Mouse (Mus musculus): ENCODE results near the gene Zfp64.
"Not testable (repeated sequence)": the region's sequence is repeated elsewhere in the genome, so short reads cannot be mapped to it uniquely, and the experiment has no call there.

The Zfp64 gene

DNA sequence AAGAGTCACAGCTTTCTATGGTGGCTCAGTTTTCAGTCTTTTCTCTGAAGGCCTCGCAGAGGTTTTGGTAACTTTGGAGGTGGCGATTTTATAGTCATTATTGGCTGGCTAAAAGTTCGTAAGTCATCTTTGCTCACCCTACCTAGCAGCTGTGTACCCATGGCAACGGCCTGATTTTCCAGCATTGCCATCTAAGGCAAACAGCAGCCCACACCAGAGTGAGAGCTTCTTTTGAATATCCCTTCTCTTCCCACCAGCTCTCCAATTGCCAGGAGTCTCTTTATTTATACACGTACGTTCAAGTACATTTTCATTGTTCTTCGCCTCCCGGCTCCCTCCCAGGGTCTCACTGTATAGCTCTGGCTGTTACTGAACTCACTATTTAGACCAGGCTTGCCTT is 59.9 kb downstream of the Zfp64 start:
- DNase-seq (ENCODE audit: low spot score): no peak

DNA sequence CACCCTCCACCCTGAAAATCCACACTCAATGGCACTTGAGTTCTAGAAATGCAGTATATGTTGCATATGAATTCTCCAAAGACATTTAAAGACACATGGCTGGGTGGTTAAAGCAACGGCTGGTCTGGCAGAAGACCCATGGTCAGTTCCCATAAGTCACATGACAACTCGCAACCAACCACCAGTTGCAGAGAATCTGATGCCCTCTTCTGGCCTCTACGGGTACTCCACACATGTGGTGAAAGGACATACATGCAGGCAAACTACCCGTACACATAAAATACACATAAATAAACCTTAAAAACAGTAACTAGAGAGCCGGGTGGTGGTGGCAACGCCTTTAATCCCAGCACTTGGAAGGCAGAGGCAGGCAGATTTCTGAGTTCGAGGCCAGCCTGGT is 60.6 kb downstream of the Zfp64 start:
- DNase-seq (ENCODE audit: low spot score): no peak

DNA sequence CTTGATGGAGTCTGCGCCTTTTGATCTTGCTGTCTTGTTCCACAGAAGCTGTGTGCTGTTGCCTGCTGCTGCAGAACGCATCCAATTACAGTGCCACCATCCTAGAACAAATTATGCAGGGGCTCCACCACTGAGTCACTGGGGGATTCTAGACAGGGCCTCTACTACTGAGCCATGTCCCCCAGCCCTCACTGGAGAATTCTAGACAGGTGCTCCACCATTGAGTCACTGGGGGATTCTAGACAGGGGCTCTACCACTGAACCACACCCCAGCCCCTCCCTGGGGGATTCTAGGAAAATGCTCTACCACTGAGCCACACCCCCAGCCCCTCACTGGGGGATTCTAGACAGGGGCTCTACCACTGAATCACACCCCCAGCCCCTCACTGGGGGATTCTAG is 63.3 kb downstream of the Zfp64 start:
- no peak for DNase-seq (ENCODE audit: low spot score)

DNA sequence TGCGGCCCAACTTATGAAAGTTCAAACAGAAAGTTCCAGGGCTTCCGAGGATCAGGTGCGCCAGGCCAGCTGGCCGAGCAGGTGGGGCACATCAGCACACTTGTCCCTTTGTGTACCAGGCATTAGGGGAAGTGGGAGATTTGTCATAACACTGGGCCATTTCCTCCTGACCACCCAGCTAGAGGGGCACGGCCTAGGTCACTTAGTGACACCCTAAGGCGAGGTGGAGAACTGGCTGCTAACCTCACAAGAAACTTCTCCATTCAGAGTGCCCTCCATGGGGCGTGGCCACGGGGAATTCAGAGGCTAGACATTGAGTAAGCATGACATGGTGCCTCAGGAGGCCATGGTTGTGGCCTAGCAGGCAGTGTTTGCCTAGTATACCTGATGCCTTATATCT is 70.7 kb downstream of the Zfp64 start:
- DNase-seq (ENCODE audit: low spot score): no peak

DNA sequence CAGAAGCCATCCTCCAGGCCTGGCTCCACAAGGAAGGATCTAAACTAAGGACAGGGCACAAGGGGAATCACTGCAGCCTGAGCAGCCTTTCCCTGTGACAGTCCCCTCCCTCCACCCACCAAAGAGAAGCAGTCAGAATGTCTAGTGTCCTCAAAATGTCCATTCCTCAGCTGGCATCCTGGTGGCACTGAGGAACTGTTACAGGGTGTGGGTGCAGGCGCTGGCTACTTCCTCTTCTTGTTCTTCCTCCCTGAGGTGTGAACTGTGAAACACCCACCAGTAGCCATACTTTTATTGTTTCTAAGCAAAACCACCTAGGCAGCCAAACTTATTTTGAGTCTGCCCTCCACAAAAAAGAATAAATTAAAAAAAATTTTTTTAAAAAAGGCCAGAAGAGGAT is 72.4 kb downstream of the Zfp64 start:
- DNase-seq (ENCODE audit: low spot score): no peak

GRCm38 (mm10) chr2:168881927-168882326 is 73.5 kb downstream of the Zfp64 start:
- peak; percentile 44 for DNase-seq (ENCODE audit: low spot score)

DNA sequence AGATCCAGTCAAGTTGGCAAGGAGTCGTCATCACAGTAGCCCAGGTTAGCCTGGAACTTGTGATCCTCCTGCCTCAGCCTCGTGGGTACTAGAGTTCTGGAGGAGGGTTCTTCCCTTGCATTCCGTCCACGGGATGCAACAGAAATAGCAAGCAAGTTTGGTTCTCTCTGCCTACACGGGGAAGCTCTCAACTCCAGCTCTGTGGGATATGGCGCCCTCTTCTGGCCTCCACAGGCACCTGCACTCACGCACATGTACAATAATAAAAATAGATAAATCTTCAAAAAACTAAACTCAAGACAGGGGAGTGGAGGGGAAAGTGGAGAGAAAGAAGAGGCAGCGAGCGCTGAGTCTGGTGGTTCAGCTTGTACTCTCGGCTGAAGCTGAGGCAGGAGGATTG is 75.8 kb downstream of the Zfp64 start:
- DNase-seq (ENCODE audit: low spot score): no peak

- no peak for DNase-seq (ENCODE audit: low spot score)
Measured at GRCm38 (mm10) chr2:168878708-168879107, 76.7 kb downstream of the Zfp64 start.

- DNase-seq (ENCODE audit: low spot score): no peak
Measured at GRCm38 (mm10) chr2:168878158-168878557, 77.2 kb downstream of the Zfp64 start.

GRCm38 (mm10) chr2:168876631-168877030 is 78.8 kb downstream of the Zfp64 start:
- no peak for DNase-seq (ENCODE audit: low spot score)

DNA sequence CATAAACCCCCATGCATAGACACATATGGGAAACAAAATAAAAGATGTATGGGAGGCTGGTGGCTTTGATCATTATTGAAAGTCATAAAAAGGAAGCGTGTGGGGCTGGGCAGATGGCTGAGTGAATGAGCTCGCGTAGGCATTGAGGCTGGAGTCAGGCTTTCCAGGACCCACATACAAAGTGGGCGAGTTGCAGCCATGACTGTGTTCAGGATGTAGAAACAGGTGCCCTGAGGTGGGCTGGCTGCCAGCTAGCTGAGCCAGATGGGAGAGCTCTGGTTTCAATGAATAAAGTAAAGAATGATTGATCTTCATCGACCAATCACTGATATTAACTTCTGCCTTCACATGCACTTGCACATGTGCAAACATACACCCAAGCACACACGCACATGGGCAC is 80.9 kb downstream of the Zfp64 start:
- no peak for DNase-seq (ENCODE audit: low spot score)

DNA sequence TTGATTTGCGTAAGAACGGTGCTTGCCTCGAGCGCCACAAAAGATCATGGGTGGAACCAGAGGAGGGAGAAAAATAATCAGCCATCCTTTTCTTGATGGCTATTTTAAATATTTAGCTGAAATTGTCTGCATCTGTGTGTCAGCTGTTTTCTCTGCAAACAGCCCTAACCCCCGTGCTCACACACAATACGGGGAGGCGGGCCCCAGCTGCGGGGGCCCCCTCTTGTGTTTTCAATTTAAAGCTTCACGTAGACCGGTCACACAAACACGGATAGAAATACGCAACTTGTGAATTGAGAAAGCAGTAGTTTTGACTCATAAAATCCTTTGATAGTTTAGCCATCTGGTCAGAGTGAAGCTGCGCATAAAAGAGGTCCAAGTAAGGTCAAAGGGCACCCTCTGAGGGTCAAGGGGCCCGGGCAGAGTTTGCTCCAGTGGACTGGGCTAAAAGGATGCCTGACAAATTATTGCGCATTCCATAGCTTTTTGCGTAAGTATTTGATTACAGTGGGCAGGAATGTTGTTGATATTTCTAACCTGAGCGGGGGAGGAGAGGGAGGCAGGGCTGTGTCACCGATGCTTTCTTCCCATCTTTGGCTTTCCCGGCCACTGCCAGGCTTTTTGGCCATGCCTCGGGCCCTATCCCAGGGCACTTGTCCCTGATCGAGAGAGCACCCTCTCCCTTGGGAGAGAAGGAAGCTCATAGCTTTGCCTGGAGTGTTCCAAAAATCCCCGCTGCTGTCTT is 83.4 kb downstream of the Zfp64 start:
- DNase-seq (ENCODE audit: low spot score): peak; percentile 89

GRCm38 (mm10) chr2:168870480-168870879 is 84.9 kb downstream of the Zfp64 start:
- peak; percentile 40 for DNase-seq (ENCODE audit: low spot score)

- DNase-seq (ENCODE audit: low spot score): no peak
Measured at GRCm38 (mm10) chr2:168866942-168867341, 88.4 kb downstream of the Zfp64 start.

GRCm38 (mm10) chr2:168866436-168866835 is 89.0 kb downstream of the Zfp64 start:
- DNase-seq (ENCODE audit: low spot score): no peak

- DNase-seq (ENCODE audit: low spot score): no peak
Measured at GRCm38 (mm10) chr2:168864905-168865304, 90.5 kb downstream of the Zfp64 start.

DNA sequence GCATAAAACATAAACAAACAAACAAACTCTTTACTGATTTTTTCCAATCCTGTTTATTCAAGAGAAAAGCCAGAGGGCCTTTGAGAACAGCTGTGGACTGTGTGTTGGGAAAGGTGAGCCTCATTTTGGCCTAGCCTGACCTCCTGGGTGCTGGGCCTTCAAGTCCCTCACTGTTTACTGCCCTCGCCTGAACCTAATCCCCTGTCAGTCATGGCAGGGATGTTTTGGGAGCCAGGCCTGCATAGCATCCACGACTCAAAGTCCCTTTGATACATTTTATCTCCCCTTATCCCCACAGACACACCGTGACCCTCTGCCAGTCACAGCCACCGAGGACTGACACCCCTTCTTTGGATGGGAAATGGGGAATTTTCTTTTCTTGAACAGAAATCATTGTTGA is 92.7 kb downstream of the Zfp64 start:
- peak; percentile 57 for DNase-seq (ENCODE audit: low spot score)

GRCm38 (mm10) chr2:168860922-168861740 is 94.3 kb downstream of the Zfp64 start:
- peak; percentile 85 for DNase-seq (ENCODE audit: low spot score)

DNA sequence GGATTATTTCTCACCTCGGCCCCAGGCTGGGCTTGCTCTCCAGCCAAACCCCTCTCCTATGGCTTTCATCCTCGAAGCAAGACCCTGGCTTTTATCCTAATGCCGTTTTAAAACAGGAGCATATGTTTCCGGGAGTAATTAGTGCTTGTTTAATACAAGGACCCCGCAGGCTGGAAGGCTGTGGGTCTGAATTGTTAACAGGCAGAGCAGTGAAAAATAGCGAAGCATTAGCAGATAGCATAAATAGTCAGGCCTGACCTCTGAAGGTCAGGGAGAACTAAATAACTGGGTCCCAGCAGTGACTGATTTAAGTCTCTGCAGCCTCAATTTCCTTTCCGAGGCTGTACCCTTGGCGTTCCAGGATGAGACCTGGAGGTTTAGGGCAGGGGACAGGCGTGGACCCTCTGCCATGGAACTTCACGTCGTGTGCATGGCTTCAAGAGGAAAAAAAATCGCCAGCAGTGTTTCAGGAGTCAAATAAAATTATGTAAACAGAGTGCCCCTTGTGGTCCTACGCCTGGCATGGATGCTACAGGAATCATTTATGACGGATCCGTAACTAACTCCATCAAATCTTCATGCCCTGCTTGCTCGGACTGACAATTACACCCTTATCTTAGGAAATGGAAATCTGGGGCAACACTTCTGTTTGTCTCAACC is 95.2 kb downstream of the Zfp64 start:
- DNase-seq (ENCODE audit: low spot score): peak; percentile 72

- no peak for DNase-seq (ENCODE audit: low spot score)
Measured at GRCm38 (mm10) chr2:168856638-168857037, 98.7 kb downstream of the Zfp64 start.

DNA sequence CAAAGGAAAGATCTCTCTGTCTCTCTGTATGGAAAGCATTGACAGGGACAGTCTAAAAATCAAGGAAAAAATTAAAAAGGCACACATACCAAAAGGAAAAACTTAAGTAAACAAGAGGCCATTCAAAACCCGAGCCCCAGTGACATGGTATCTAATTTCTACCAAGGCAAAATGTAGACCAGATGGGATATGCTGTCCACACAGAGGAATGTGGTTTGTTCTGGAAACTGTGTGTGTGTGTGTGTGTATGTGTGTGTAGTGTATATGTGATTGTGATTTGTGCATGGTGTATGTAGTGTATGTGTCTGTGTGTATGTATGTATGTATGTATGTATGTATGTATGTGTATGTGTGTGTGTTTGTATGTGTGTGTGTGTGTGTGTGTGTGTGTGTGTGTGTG is 100.6 kb downstream of the Zfp64 start:
- DNase-seq (ENCODE audit: low spot score): no peak

GRCm38 (mm10) chr2:168853869-168854268 is 101.5 kb downstream of the Zfp64 start:
- not testable (repeated sequence) for DNase-seq (ENCODE audit: low spot score)

GRCm38 (mm10) chr2:168851545-168851944 is 103.8 kb downstream of the Zfp64 start:
- no peak for DNase-seq (ENCODE audit: low spot score)

Data from embryo, embryonic 10 days (tissue).